Mouse (Mus musculus) layer of hippocampus, postnatal 14 days (tissue): ENCODE measurements around the gene Zbtb25. TPM values are rescaled to one million over a fixed set of nuclear protein-coding genes. Genes with fewer than 3 reads are reported as not detected.

Experiments used
- DNase-seq, 2 experiments: peaks; one replicate each; pipeline ENCODE4 v3.0.0; 2021 to 2022; ENCODE audit warnings: low spot score in 2 of 2, mixed read lengths in 1 of 2
- total RNA-seq, 2 experiments: library from RNA; stranded (reverse); gene quantifications; 2 replicates each; pipeline ENCODE4 v1.2.3; 2021

The Zbtb25 gene
- total RNA-seq, 2 experiments from 2014 or later: 19.2 to 22.2 TPM

- DNase-seq: peak in 1 of 2 experiments; percentile 22
Measured at GRCm38 (mm10) chr12:76377726-76378125, 8.3 kb upstream of the Zbtb25 start.

GRCm38 (mm10) chr12:76377059-76377458, 7.7 kb upstream of the Zbtb25 start:
- DNase-seq: no peak

- DNase-seq: no peak
Measured at GRCm38 (mm10) chr12:76376649-76377048, 7.2 kb upstream of the Zbtb25 start.

GRCm38 (mm10) chr12:76375506-76375905, 6.1 kb upstream of the Zbtb25 start:
- no peak for DNase-seq

- DNase-seq: no peak
Measured at GRCm38 (mm10) chr12:76374911-76375310, 5.5 kb upstream of the Zbtb25 start.

GRCm38 (mm10) chr12:76373991-76374390, 4.6 kb upstream of the Zbtb25 start:
- DNase-seq: no peak

- DNase-seq: no peak
Measured at GRCm38 (mm10) chr12:76372881-76373818, 3.7 kb upstream of the Zbtb25 start.

GRCm38 (mm10) chr12:76372046-76372445, 2.6 kb upstream of the Zbtb25 start:
- no peak for DNase-seq

- DNase-seq: peak; percentile 34 to 55
Measured at GRCm38 (mm10) chr12:76370831-76371571, 1.6 kb upstream of the Zbtb25 start.

GRCm38 (mm10) chr12:76369978-76370830, 802 bp upstream of the Zbtb25 start, which contains the start of gene Zbtb1:
Zbtb1 (plus strand) TSS chr12:76370266.
- DNase-seq: peak; percentile 81 to 85

- DNase-seq: peak; percentile 16 to 48
Measured at GRCm38 (mm10) chr12:76368790-76369205, 604 bp downstream of the Zbtb25 start.

- no peak for DNase-seq
Measured at GRCm38 (mm10) chr12:76368201-76368789, 1.1 kb downstream of the Zbtb25 start.

- no peak for DNase-seq
Measured at GRCm38 (mm10) chr12:76367096-76367995, 2.1 kb downstream of the Zbtb25 start.

- DNase-seq: no peak
Measured at GRCm38 (mm10) chr12:76366276-76366675, 3.1 kb downstream of the Zbtb25 start.

GRCm38 (mm10) chr12:76362303-76362676, 7.1 kb downstream of the Zbtb25 start:
- no peak for DNase-seq

GRCm38 (mm10) chr12:76361405-76362302, 7.7 kb downstream of the Zbtb25 start:
- no peak for DNase-seq

- DNase-seq: no peak
Measured at GRCm38 (mm10) chr12:76360868-76361267, 8.5 kb downstream of the Zbtb25 start.

- DNase-seq: no peak
Measured at GRCm38 (mm10) chr12:76349680-76350220, 19.7 kb downstream of the Zbtb25 start.
